Mouse (Mus musculus) mouse trophoblast stem cell (cell line): ENCODE data around the gene Slc35f6.
"Not testable (repeated sequence)": the region's sequence is repeated elsewhere in the genome, so short reads cannot be mapped to it uniquely, and the experiment has no call there.

Source experiments
- in situ Hi-C, 2 experiments: fragments of 300-500 bp; cut with MseI, MboI; formaldehyde crosslinking; loops; 2 replicates in 1 of 2; 3 replicates in 1 of 2; pipeline ENCODE4 v1.15.1; 2025

Slc35f6 gene

DNA sequence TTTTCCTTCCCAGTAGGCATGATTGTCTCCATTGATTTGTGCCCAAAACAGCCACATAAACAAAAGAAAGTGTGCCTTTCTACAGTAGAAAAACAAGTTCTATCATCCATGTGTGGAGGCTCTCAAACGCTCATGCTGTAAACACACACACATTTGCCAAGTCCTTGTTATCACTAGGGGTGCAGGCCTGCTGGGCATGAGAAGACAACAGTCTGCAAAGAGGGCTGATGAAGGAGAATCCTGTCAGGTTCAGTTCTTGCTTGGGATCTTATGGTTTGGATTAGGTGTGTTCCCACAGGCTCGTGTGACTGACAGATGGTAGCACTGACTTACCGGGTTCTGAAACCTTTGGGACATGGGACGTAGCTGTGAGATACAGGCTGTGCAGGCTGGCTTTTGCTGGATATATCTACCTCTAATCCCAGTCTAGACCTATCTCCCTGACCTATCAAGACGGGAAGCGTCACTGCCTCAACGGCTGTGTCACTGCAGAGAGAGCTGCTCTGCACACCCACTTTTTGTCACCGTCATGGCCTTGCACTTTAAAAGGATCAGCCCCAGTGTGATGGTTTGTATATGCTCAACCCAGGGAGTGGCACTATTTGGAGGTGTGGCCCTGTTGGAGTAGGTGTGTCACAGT, 52.7 kb downstream of the Slc35f6 start:
- in situ Hi-C loops = no loop called here

DNA sequence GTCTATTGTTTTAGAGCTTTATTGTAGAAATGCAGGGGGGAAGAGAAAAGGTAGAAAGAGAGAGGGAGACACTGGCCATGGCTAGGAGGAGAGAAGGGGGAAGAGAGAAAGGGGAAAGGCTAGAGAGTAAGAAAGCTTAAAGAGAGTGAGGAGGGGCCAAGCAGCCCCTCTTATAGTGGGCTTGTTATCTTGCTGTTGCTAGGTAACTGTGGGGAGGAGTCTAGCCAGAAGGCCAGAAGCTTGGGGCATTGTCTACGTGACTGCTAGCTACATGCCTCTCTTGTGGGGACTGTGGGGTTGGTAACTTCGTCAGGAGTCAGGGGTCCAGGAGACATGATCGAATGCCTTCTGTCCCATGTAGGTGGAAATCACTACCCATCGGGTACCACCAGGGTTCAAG, 53.6 kb downstream of the Slc35f6 start:
- in situ Hi-C loops = not testable (repeated sequence)

DNA sequence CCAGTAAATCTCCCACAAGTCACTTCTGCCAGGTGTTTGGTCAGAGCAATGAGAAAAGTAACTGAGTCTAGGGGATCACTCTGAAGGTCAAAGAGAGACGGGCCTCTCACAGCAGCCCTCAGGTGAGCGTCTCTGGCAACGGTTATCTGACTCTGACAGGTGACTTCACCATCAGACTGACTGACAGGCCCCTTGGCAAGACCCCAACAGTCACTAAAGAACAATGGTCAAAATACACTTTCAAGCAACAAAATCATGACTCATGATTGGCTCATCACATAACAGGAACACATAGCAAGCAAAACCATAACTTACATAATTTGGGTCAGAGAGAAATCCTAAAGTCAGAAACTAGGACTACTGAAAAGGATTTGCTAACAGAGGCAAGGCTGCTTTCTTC, 54.1 kb downstream of the Slc35f6 start:
- in situ Hi-C loops = no loop called here
